Mouse (Mus musculus): ENCODE data around the gene Pbx3. TPM values are rescaled to one million over a fixed set of nuclear protein-coding genes. Genes with fewer than 3 reads are reported as not detected.
A peak's percentile ranks its signal among the peaks of the same experiment; 100 is the strongest.

Gene Pbx3
- polyA plus RNA-seq, 1 experiment from 2014 or later = 12.0 TPM

- peak overlapping the region; percentile 98 for H3K9ac ChIP-seq
- H3K4me3 ChIP-seq = peak overlapping the region; percentile 97
- H3K4me1 ChIP-seq = peaks cover 31% of the 10 kb centered on the region
- WGBS (ENCODE audit: insufficient replicate concordance) = under 1% methylated on average over 94 of the region's 118 CpGs
- peak; percentile 4 for ATAC-seq
- no peaks in the 10 kb centered on the region for H3K9me3 ChIP-seq (replicated peaks)
- peak overlapping the region; percentile 93 for H3K4me2 ChIP-seq
- H3K27me3 ChIP-seq (replicated peaks) = peaks cover 15% of the 10 kb centered on the region; the same call in 1 of the 2 replicates
- H3K27ac ChIP-seq = peak overlapping the region; percentile 100
- no peaks in the 10 kb centered on the region; the same call in 1 of the 2 replicates for H3K36me3 ChIP-seq
Measured at GRCm38 (mm10) chr2:34371441-34372304, 1.3 kb downstream of the Pbx3 start.

- Histone ChIP-seq H3K9ac (peak overlapping the region; percentile 98), H3K4me2 (peak overlapping the region; percentile 93), H3K9me3 (replicated peaks) (no peaks in the 10 kb centered on the region), H3K27me3 (replicated peaks) (0 out of 2 replicates have a peak, but pooled peaks cover 8% of the 10 kb centered on the region), H3K4me3 (peak overlapping the region; percentile 97), H3K4me1 (peaks cover 31% of the 10 kb centered on the region), H3K36me3 (no peaks in the 10 kb centered on the region; the same call in 1 of the 2 replicates), H3K27ac (peak overlapping the region; percentile 100)
- WGBS (ENCODE audit: insufficient replicate concordance) = under 1% methylated on average over 42 of the region's 42 CpGs
- ATAC-seq = no peak
Measured at GRCm38 (mm10) chr2:34370725-34371440, 2.1 kb downstream of the Pbx3 start.

- H3K9me3 ChIP-seq (replicated peaks) = no peaks in the 10 kb centered on the region
- 0 out of 2 replicates have a peak, but pooled peaks cover 7% of the 10 kb centered on the region for H3K27me3 ChIP-seq (replicated peaks)
- 14% methylated on average over 7 of the region's 7 CpGs for WGBS (ENCODE audit: insufficient replicate concordance)
- peak overlapping the region; percentile 100 for H3K27ac ChIP-seq
- H3K36me3 ChIP-seq = no peaks in the 10 kb centered on the region; the same call in 1 of the 2 replicates
- peaks cover 31% of the 10 kb centered on the region for H3K4me1 ChIP-seq
- H3K4me2 ChIP-seq = peak overlapping the region; percentile 93
- peak overlapping the region; percentile 98 for H3K9ac ChIP-seq
- no peak for ATAC-seq
- H3K4me3 ChIP-seq = peak overlapping the region; percentile 97
Measured at GRCm38 (mm10) chr2:34370349-34370724, 2.6 kb downstream of the Pbx3 start.

- no peaks in the 10 kb centered on the region for H3K27me3 ChIP-seq (replicated peaks)
- WGBS (ENCODE audit: insufficient replicate concordance) = 43% methylated on average over 6 of the region's 6 CpGs
- H3K9me3 ChIP-seq (replicated peaks) = no peaks in the 10 kb centered on the region
- no peak for ATAC-seq
- H3K9ac ChIP-seq = peak overlapping the region; percentile 19; the same call in 1 of the 2 replicates
- no peak overlapping the region for H3K4me3 ChIP-seq
- H3K27ac ChIP-seq = no peak overlapping the region
- no peaks in the 10 kb centered on the region; the same call in 1 of the 2 replicates for H3K36me3 ChIP-seq
- H3K4me2 ChIP-seq = peak overlapping the region; percentile 38
- peaks cover 25% of the 10 kb centered on the region for H3K4me1 ChIP-seq
Measured at GRCm38 (mm10) chr2:34368396-34368795, 4.5 kb downstream of the Pbx3 start.

- H3K27ac ChIP-seq = no peak overlapping the region
Measured at GRCm38 (mm10) chr2:34367024-34367423, 5.9 kb downstream of the Pbx3 start.

GRCm38 (mm10) chr2:34363678-34364077 lies 9.3 kb downstream of the Pbx3 start:
- 19% methylated on average over 1 of the region's 1 CpGs for WGBS (ENCODE audit: insufficient replicate concordance)
- no peak overlapping the region for H3K9ac ChIP-seq
- no peak for ATAC-seq
- H3K4me2 ChIP-seq = no peak overlapping the region
- no peaks in the 10 kb centered on the region for H3K9me3 ChIP-seq (replicated peaks)
- no peaks in the 10 kb centered on the region for H3K27me3 ChIP-seq (replicated peaks)
- H3K4me1 ChIP-seq = peaks cover 21% of the 10 kb centered on the region
- H3K4me3 ChIP-seq = no peak overlapping the region
- peaks cover 2% of the 10 kb centered on the region; the same call in 1 of the 2 replicates for H3K36me3 ChIP-seq
- H3K27ac ChIP-seq = no peak overlapping the region

More at GRCm38 (mm10) chr2:34367024-34367423, 5.9 kb downstream of the Pbx3 start:
- Histone ChIP-seq H3K4me3 (no peak overlapping the region), H3K4me2 (no peak overlapping the region), H3K9ac (no peak overlapping the region), H3K9me3 (replicated peaks) (no peaks in the 10 kb centered on the region), H3K27me3 (replicated peaks) (no peaks in the 10 kb centered on the region), H3K4me1 (peaks cover 18% of the 10 kb centered on the region), H3K36me3 (no peaks in the 10 kb centered on the region; the same call in 1 of the 2 replicates)
- ATAC-seq = no peak
- 76% methylated on average over 2 of the region's 2 CpGs for WGBS (ENCODE audit: insufficient replicate concordance)

GRCm38 (mm10) chr2:34355801-34356211 lies 17.1 kb downstream of the Pbx3 start:
- H3K27ac ChIP-seq = no peak overlapping the region
- no peaks in the 10 kb centered on the region for H3K27me3 ChIP-seq (replicated peaks)
- WGBS (ENCODE audit: insufficient replicate concordance) = 83% methylated on average over 7 of the region's 7 CpGs
- no peak overlapping the region for H3K9ac ChIP-seq
- no peak overlapping the region for H3K4me2 ChIP-seq
- ATAC-seq = no peak
- no peaks in the 10 kb centered on the region for H3K9me3 ChIP-seq (replicated peaks)
- peaks cover 19% of the 10 kb centered on the region for H3K4me1 ChIP-seq
- H3K4me3 ChIP-seq = no peak overlapping the region
- peaks cover 8% of the 10 kb centered on the region; the same call in 1 of the 2 replicates for H3K36me3 ChIP-seq

- ATAC-seq = no peak
- no peaks in the 10 kb centered on the region for H3K27me3 ChIP-seq (replicated peaks)
- H3K9ac ChIP-seq = no peak overlapping the region
- H3K4me2 ChIP-seq = no peak overlapping the region
- H3K4me3 ChIP-seq = no peak overlapping the region
- peaks cover 8% of the 10 kb centered on the region; the same call in 1 of the 2 replicates for H3K36me3 ChIP-seq
- no peak overlapping the region for H3K27ac ChIP-seq
- no peaks in the 10 kb centered on the region for H3K9me3 ChIP-seq (replicated peaks)
- H3K4me1 ChIP-seq = no peaks in the 10 kb centered on the region
Measured at GRCm38 (mm10) chr2:34352006-34352405, 20.9 kb downstream of the Pbx3 start.

- Histone ChIP-seq H3K9me3 (replicated peaks) (no peaks in the 10 kb centered on the region), H3K9ac (no peak overlapping the region), H3K4me2 (no peak overlapping the region), H3K4me3 (no peak overlapping the region), H3K27me3 (replicated peaks) (no peaks in the 10 kb centered on the region), H3K36me3 (peaks cover 5% of the 10 kb centered on the region; the same call in 1 of the 2 replicates), H3K27ac (no peak overlapping the region), H3K4me1 (no peaks in the 10 kb centered on the region)
- 83% methylated on average over 6 of the region's 6 CpGs for WGBS (ENCODE audit: insufficient replicate concordance)
- no peak for ATAC-seq
Measured at GRCm38 (mm10) chr2:34347096-34347495, 25.8 kb downstream of the Pbx3 start.

GRCm38 (mm10) chr2:34298664-34299063 lies 74.3 kb downstream of the Pbx3 start:
- no peaks in the 10 kb centered on the region for H3K9me3 ChIP-seq (replicated peaks)
- no peaks in the 10 kb centered on the region for H3K36me3 ChIP-seq
- H3K4me1 ChIP-seq = no peaks in the 10 kb centered on the region
- H3K27ac ChIP-seq = no peak overlapping the region
- H3K9ac ChIP-seq = no peak overlapping the region
- no peaks in the 10 kb centered on the region for H3K27me3 ChIP-seq (replicated peaks)
- H3K4me3 ChIP-seq = no peak overlapping the region
- ATAC-seq = no peak
- 63% methylated on average over 1 of the region's 1 CpGs for WGBS (ENCODE audit: insufficient replicate concordance)
- H3K4me2 ChIP-seq = no peak overlapping the region

- H3K27ac ChIP-seq = no peak overlapping the region
- no peak overlapping the region for H3K4me3 ChIP-seq
- H3K9me3 ChIP-seq (replicated peaks) = no peaks in the 10 kb centered on the region
- no peak for ATAC-seq
- H3K4me2 ChIP-seq = no peak overlapping the region
- 93% methylated on average over 3 of the region's 3 CpGs for WGBS (ENCODE audit: insufficient replicate concordance)
- H3K4me1 ChIP-seq = no peaks in the 10 kb centered on the region
- no peaks in the 10 kb centered on the region for H3K27me3 ChIP-seq (replicated peaks)
- no peaks in the 10 kb centered on the region for H3K36me3 ChIP-seq
- H3K9ac ChIP-seq = no peak overlapping the region
Measured at GRCm38 (mm10) chr2:34298202-34298601, 74.7 kb downstream of the Pbx3 start.

- 88% methylated on average over 1 of the region's 1 CpGs for WGBS (ENCODE audit: insufficient replicate concordance)
- Histone ChIP-seq H3K4me3 (no peak overlapping the region), H3K9ac (no peak overlapping the region), H3K4me1 (no peaks in the 10 kb centered on the region), H3K9me3 (replicated peaks) (no peaks in the 10 kb centered on the region), H3K36me3 (no peaks in the 10 kb centered on the region), H3K4me2 (no peak overlapping the region), H3K27ac (no peak overlapping the region), H3K27me3 (replicated peaks) (no peaks in the 10 kb centered on the region)
- ATAC-seq = no peak
Measured at GRCm38 (mm10) chr2:34289726-34290125, 83.2 kb downstream of the Pbx3 start.

Data from liver, embryonic 12.5 days (tissue).